Mouse (Mus musculus) MEL (cell line): ENCODE data around the gene Mogat2.

Source experiments
- MAX ChIP-seq: IDR thresholded peaks from 2 replicates; pipeline ENCODE4 v1.6.1; 2011; ENCODE audit warnings: low read length, improper control_type of control experiment
- POLR2A ChIP-seq, 2 experiments: IDR thresholded peaks; 2 replicates each; pipeline ENCODE4 v1.6.1; 2011 to 2012; ENCODE audit warnings: low read length in 2 of 2, mild to moderate bottlenecking in 2 of 2, control low read depth in 1 of 2, improper control_type of control experiment in 1 of 2, low read depth in 1 of 2, moderate library complexity in 1 of 2; ENCODE audit not compliant: control insufficient read depth in 1 of 2, insufficient read depth in 1 of 2, poor library complexity in 1 of 2

DNA sequence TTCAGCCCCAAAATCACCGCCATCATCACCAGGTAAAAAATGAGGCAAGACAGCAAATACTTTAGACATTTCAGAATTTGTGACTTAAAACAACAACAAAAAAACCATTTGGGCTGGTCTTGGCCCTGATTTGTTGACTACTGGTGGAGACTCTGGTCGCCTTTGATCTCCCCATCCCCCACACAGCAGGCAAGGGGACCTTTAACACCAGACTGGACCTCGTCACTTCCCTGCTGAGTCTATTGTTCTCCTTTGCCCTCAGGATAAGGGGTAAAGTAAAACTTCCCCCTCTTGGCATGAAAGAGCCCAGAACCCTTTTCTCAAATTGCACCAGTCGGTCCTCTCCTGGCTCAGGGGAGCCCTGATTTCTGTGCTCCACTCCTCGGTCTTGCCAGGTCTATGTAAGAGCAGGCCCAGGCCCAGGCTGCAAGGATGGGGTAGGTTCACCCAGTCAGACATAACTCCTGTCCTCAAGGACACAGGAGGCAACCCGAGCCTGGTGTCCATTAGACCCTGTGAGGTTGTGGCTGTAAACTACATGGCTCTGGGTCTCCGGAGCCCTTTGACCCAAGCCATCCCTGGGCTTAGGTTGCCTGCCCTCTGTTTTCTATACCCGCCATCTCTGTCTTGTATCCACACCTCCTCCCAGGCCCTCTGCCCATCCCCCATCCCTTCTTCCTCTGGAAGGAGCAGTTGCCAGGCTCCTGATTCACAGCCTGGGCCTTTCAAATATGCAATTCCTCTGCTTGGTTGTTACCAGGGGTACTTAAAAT lies 1.3 kb downstream of the Mogat2 start:
- TF ChIP-seq MAX (no peak), POLR2A (IDR thresholded peaks at IDR 0.05; ENCODE audit: control insufficient read depth in 1 of 2, insufficient read depth in 1 of 2, low read depth in 1 of 2, low read length in 2 of 2, poor library complexity in 1 of 2) (no peak)
